Mouse (Mus musculus) neural tube, embryonic 10.5 days (tissue): ENCODE results near the gene March1.
"Not testable (repeated sequence)": the region's sequence is repeated elsewhere in the genome, so short reads cannot be mapped to it uniquely, and the experiment has no call there.

Experiments
- DNase-seq: peaks from one replicate; pipeline ENCODE4 v3.0.0-alpha.2; 2017; ENCODE audit warnings: low spot score; ENCODE audit errors: extremely low spot score

Gene March1

DNA sequence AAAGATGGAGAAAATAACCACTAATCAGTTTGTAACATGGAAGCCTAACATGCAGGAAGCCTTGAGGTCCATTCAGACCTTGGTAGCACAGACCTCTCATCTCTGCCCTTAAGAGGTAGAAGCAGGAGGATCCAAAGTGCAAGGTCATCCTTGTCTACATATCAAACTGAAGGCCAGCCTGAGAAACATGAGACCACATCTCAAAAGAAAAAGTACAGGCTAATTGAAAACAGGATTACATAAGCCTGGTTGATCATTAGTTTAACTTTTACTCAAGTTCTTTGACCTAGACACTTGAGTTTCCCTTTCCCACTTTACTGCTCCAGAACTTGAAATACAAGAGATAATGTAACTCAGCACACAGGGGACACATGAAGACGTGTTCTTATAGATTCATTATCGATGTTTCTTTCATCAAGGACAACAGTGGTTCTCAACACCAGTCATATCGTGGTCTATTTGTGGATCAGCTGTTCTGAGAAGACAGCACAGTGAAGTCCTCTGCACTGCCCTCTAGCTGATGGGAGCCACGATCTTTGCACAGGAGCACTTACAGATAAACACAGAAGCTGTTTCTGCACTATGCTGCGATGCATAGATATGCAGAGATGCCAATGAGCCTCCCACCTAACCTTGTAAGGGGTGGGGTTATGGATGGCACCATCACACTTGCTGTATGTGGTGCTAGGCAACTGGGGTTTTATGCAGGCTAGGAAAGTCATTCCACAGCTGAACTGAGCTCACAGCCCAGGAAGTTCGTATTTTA lies 789.1 kb downstream of the March1 start:
- no peak for DNase-seq

DNA sequence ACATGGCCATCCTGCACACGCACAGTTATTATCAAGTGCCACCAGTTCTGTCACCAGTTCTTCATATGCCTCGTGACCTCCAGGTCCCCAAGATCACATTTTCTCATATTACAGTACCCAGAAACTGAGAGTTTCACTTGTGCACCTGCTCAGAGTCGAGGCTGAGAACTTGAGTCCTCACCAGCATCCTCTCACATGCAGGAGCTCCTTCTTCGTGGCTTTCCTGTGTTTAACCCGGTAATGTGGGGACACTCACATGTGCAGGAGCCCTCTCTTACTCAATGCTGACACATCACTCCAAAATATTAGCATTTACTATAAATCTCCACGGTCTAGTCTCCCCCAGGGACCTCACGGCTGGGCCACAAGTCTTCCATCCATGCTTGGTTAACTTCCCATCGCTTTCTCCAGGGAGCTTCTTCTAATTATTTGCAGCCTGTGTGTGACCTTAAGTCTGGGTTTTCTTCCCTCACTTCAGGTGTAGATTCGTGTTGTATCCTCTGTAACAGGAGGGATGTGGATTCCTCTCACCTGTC lies 792.4 kb downstream of the March1 start:
- no peak for DNase-seq

DNA sequence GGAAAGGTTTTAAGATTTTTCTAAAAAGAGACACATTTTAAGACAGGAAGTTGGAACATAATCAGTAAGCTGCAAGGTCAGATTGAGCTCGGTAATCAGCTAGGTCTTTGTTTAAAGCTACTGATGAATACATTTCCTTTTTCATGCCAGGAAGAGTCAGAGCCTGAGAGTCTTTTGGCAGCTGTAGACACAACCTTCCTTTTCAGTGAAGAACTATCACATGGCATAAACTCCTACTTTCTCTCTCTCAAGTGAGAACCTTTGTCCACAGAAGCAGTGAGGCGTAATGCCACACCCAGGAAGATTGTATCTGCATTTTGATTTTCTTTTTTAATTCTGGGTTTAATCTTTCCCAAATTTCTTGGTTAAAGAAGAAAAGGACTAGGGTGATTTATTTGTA lies 795.4 kb downstream of the March1 start:
- no peak for DNase-seq

- DNase-seq, result no peak
Measured at GRCm38 (mm10) chr8:66415234-66415633, 797.5 kb downstream of the March1 start.

DNA sequence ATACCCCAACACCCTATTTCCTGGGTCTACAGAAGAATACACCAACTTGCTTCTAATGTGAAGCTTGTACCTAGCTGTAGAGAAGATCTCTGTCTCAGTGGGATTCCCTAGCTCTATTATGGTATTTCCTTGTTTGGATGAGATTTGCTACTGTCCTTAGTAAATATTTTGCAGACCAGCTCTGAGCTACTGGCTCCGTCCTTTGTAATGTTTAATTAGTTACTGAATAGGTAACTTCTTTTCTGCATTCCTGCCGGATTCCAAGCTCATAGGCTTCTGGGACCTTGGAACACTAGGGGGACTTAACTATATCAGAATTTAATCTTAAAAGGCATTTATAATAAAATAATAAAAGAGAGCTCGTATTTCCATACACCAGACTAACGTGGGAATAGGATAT lies 799.9 kb downstream of the March1 start:
- not testable (repeated sequence) for DNase-seq

GRCm38 (mm10) chr8:66430639-66431038 lies 812.9 kb downstream of the March1 start:
- DNase-seq, result no peak

DNA sequence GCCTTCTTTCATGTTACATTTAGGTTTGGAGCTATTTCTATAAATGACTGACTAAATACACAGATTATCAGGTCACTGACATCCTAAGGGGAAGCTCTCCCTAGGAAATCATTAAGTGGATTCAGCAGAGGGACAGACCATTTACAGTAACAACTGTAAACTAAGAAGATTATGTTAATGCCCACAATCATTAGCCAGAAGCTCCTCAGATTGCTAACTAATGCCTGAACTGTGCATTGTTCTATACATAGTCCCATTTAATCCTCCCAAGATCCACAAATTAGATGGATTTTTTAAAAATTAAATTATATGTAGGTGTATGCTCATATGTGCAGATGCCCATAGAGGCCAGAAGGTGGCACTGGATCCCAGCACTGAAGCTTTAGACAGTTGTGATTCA lies 815.9 kb downstream of the March1 start:
- no peak for DNase-seq

DNA sequence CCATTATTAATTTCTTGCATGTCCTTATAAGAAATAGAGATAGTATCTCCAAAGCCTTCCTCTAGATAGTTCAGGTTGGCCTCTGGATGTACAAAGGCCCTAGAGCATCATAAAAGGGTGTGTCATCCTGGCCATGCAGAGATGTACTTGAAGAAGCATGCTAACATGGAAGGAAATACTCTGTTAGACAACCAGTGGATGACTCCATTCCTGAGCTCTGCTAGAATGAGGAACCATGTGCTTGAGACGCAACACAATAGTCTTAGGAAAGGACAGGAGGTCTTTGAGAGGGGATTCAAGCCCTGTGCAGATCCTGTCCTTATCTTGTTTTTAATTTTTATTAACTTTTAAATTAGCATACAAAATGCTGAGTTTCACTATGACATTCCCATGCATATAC lies 819.1 kb downstream of the March1 start:
- no peak for DNase-seq

GRCm38 (mm10) chr8:66437929-66438328 lies 820.2 kb downstream of the March1 start:
- DNase-seq, result no peak

- no peak for DNase-seq
Measured at GRCm38 (mm10) chr8:66438468-66438867, 820.8 kb downstream of the March1 start.

DNA sequence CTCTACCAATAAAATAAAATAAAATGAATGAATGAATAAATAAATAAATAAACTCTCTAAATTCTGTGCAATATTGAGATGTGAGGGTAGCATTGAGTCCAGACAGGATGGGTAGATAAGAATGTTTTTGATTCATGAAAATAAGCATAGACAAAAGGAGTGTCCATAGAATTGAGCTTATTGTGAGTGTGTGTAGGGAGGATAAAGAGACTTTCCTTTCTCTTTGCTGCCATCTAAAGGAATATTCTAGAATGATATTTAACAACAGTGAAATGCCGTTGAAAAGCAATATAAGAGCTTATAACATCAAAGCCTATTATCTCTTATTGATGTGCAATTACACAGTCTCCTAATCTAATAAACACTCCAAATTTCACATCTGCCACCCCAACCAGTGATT lies 823.4 kb downstream of the March1 start:
- DNase-seq, result no peak

DNA sequence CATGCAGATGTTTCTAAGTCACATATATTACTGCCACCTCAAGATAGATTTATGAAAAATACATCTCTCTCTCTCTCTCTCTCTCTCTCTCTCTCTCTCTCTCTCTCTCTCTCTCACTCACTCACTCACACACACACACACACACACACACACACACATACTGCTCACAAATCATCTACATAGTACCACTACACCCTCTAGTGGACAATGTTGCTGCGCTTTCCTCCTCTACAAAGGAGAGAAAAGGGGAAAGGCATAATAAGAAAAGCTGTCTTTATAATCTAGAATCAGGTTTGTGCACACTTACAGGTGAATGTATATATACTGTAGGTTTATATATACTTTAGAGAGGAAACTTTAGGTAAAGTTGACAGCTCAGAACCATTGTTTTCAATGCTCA lies 825.1 kb downstream of the March1 start:
- DNase-seq, result no peak

DNA sequence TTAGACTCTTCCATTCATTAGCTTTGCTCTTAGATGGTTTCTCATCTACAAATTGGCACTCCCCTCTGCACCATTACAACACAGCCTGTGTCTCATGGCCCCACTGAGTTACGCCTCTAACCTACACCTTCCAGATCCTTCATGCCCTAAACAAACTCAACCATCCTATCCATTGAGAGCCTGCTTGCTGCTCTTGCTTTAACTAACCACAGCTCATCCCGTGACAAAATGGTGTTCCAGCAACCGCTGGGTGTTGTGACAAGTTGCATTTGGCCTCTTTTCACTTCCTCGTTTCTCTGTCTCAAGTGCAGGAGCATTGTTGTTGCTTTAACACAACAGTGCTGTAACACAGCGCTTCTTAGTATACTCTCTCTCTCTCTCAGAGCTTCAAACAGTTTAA lies 826.4 kb downstream of the March1 start:
- DNase-seq, result no peak

DNA sequence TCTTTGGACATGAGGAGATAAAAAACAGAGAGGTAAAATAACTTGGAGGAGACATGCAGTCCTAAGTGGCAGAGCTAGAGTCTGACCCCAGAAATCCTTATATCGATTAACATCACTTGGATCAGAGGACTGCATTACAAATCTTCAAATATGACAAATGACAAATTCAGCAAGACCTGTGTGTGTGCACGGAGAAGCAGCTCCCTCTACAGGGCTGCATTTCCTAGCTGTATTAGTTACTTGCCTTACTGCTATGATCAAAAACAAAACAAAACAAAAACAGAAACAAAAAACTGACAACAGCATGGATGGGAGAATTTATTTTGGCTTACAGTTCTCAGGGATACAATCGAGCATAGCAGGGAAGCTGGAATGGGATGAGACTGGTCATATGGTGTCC lies 827.7 kb downstream of the March1 start:
- no peak for DNase-seq

GRCm38 (mm10) chr8:66450691-66451090 lies 833.0 kb downstream of the March1 start:
- DNase-seq, result no peak

DNA sequence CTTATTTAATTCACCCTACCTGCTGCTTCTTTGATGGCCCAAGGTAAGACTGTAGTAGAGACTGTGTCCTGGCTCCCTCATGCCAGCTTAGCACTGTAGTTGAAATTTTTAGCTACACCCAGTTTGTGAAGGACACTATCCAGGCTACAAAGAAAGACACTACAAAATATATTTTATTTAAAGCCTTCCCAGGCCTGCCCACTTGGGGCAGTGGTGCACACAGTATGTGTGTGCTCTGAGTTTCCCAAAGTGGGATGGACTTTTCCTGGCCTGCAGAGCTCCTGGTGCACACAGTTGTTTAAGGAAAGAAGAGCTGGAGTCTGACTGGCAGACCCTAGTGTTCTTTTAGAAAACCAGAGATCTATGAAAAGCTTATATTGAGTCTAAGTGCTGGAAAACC lies 839.4 kb downstream of the March1 start:
- DNase-seq, result no peak

DNA sequence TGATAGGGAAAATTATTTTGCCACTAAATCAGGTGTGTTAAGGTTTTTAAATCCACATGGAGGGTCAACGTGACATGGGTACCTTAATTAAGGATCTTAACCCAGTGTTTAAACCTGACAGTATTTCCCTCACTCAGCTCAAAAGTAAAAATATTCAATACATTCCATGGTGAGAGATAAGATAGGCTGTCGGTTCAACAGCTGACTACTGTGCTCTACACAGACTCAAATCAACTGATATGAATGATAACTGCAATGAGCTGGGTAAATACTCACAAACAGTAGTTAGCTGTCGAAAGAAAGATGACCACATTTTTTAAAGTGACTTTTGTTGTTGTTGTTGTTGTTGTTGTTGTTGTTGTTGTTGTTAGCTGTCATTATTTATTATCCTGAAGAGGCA lies 852.1 kb downstream of the March1 start:
- no peak for DNase-seq

DNA sequence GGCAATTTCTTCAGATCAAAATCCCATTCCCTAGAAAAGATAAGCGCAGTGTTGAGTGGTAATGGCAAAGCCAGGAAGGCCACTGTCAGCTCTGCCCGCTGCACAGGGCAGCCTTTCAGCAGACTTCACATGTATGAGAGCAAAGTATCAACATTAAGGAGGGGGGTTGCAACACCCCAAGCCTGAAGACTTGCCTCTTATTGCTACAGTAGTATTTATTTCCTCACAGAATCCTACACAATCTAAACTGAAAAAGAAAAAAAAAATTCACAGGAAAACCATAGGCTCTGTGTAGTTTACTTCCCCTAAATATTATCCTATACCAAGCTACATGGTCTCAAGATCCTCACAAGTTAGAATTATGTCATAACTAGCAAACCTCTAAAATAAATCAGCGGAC lies 859.2 kb downstream of the March1 start:
- DNase-seq, result no peak

- DNase-seq, result peak; percentile 92
Measured at GRCm38 (mm10) chr8:66486084-66486763, 868.5 kb downstream of the March1 start, which contains the start of gene Tma16. TSS of gene Tma16 (minus strand) at chr8:66486530.

DNA sequence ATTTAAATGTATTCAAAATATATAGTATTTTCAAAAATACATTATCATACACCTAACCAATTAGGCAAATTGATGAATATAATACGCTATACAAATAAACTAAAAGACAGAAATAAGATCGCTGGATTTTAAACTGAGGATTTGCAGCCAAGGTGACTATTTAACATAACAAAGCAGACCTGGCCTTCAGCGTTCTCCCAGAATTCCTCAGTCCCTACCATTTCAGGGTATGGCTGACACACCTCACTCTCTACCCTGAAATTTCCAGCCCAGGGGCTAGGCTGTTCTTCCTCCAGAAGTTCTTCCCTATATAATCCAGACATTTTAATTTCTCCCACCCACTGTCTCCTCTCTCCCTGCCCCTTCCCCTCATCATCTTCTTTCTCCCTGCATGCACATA lies 870.9 kb downstream of the March1 start:
- DNase-seq, result no peak

DNA sequence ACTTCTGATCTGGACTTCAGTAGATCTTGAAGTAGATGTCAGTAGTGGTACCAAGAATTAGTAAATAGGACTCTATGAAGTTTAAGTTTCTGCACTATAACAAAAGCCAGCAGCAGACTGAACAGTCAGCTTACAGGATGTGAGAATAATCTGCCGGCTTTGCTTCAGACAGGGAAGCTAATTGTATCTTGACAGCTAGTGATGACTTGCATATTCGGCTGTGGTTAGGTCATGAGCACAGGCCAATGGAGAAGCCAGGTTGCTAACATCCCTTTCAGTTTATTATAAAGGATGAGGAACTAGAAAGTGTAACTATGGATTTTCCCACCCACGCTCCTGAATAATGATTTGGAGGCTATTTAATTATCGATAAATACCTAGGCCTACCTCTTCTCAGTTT lies 872.9 kb downstream of the March1 start:
- DNase-seq, result no peak

DNA sequence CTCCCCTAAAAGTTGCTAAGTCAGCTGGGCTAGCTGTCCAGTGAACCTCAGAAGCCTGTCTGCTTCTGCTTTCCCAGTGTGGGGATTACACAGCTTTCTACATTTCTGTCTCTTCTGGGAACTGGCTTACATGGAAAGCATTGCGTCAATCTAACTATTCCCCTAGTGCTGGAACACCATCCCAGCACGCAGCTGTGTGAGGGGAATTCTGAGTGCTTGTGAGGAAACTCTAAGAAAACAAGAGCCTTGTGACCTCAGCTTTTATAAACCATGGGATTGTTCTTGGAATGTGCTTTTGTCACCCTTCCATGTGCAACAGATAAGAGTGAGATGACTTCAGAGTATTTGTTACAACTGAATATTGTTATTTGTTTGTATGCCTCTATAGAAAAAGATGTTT lies 876.8 kb downstream of the March1 start:
- DNase-seq, result no peak

DNA sequence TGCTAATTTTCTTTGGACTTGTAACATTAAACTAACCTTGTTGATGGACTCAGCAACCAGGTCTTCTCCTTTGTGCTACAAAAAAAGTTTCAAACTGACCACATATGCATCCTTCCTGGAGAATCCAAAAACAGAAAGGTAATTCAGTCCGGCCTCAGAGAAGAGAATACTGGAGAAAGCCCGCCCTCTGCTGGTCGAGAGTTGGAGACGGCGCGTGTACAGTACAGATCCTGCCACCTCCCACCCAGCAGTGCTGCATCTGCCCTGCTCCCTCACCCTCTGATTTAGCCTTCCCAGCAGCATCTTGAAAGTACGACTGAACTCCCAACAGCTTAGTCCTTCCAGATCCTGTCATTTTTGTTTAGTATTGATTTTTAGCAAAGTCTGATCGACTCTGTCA lies 878.0 kb downstream of the March1 start:
- peak; percentile 70 for DNase-seq
